Mouse (Mus musculus) E14TG2a.4 (cell line): ENCODE measurements around the gene Kdm2a.

Experiments used
- CTCF ChIP-seq: conservative IDR thresholded peaks from 2 replicates; pipeline ENCODE4 v1.5.1; 2014; ENCODE audit warnings: low read length
- NANOG ChIP-seq: IDR thresholded peaks from 2 replicates; pipeline ENCODE4 v1.6.1; 2014; ENCODE audit warnings: borderline replicate concordance, low read length, mixed read lengths
- POU5F1 ChIP-seq: IDR thresholded peaks from 2 replicates; pipeline ENCODE4 v1.6.1; 2014; ENCODE audit warnings: low read length, borderline replicate concordance

DNA sequence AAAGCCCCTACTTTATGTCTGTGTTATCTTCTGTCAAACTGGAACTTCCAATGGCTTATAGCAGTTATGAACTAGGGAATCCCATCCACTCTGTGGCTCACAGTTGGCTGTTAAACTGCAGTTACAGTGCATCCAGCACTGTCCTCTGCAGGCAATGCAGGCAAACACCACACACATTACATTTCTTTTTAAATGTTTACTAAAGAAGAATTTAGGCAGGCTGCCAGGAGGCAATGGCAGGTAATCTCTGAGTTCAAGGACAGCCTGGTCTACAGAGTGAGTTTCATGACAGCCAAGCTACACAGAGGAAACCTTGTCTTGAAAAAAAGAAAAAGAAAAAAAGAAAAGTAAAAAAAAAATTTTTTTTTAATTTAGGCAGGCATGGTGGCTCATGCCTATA, 14.8 kb downstream of the Kdm2a start:
- TF ChIP-seq NANOG = no peak
- TF ChIP-seq CTCF = no peak
- TF ChIP-seq POU5F1 = no peak
